ENCODE assay signal across 8 mouse cellular contexts in the genomic region with DNA sequence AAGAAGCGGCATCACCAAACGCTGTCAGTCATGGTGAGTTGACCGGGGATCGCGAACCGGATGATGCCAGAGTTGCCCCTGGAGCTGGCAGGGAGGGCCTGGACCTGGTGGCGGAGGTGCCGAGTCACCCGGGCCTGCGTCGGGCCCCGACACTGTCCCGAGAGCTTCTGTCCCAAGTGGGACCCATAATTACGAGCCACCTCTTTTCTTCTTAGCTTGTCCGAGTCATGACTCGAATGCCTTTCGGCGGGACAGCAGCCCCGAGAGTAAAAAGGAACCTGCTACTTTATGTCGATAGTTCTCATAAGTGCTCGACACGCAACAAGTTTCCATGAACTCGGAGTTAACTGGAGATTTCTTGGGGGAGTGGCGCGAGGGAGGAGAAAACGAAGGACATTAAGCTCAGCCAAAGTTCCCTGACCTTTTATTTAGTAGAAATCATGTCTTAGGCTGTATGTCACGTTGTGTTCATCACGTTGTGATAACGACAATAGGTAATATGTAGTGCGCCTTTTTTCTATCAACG. TPM values are rescaled to one million over a fixed set of nuclear protein-coding genes. Genes with fewer than 3 reads are reported as not detected.
DNase-seq lines count a peak whose midpoint lies in the region; ATAC-seq and TF ChIP-seq lines count a peak whose summit lies in the region.

No protein-coding gene starts in this region.

- peaks cover 17% of the 10 kb centered on the region for H3K4me1 ChIP-seq in embryonic facial prominence, embryonic 12.5 days
- H3K4me1 ChIP-seq in intestine, embryonic 14.5 days (replicated peaks; ENCODE audit: control insufficient read depth, insufficient read depth, low read length): peaks cover 11% of the 10 kb centered on the region
- H3K4me1 ChIP-seq in midbrain, postnatal 0 days (ENCODE audit: insufficient read depth, low read length): peaks cover 10% of the 10 kb centered on the region

- H3K9me3 ChIP-seq in embryonic facial prominence, embryonic 12.5 days: no peaks in the 10 kb centered on the region
- H3K9me3 ChIP-seq in intestine, embryonic 14.5 days (ENCODE audit: control insufficient read depth, low read length): no peaks in the 10 kb centered on the region
- H3K9me3 ChIP-seq in midbrain, postnatal 0 days (ENCODE audit: low read length): no peaks in the 10 kb centered on the region

- DNase-seq in left cerebral cortex, adult 2 months (ENCODE audit: extremely low spot score in 1 of 2, low spot score in 2 of 2): no peak
- DNase-seq in left cerebral cortex, adult 11 months (ENCODE audit: low spot score): no peak
- peak; percentile 92 for DNase-seq in intestine, embryonic 14.5 days (ENCODE audit: low spot score)
- DNase-seq in midbrain, postnatal 0 days (ENCODE audit: low spot score): no peak
- no peak for DNase-seq in cerebellum, adult 11 months
- no peak for DNase-seq in layer of hippocampus, adult 8-10 months (ENCODE audit: low spot score in 2 of 2)
- no peak for DNase-seq in cerebellum, postnatal 10 days

- TF ChIP-seq CTCF in left cerebral cortex, adult 2 months (IDR thresholded peaks at IDR 0.05): no peak
- no peak for TF ChIP-seq CTCF in midbrain, postnatal 0 days (IDR thresholded peaks at IDR 0.05)

- WGBS in embryonic facial prominence, embryonic 12.5 days: 2% methylated on average over 31 of the region's 31 CpGs
- WGBS in intestine, embryonic 14.5 days: 1% methylated on average over 31 of the region's 31 CpGs
- WGBS in midbrain, postnatal 0 days: 2% methylated on average over 31 of the region's 31 CpGs

- H3K4me2 ChIP-seq in embryonic facial prominence, embryonic 12.5 days (replicated peaks): peak overlapping the region; percentile 87
- peak overlapping the region; percentile 60 for H3K4me2 ChIP-seq in intestine, embryonic 14.5 days (ENCODE audit: low read length)
- H3K4me2 ChIP-seq in midbrain, postnatal 0 days (ENCODE audit: low read depth, low read length, poor library complexity, severe bottlenecking): peak overlapping the region; percentile 88

- peak overlapping the region; percentile 62 for H3K4me3 ChIP-seq in left cerebral cortex, adult 2 months
- peak overlapping the region; percentile 85 for H3K4me3 ChIP-seq in embryonic facial prominence, embryonic 12.5 days
- peak overlapping the region; percentile 78 for H3K4me3 ChIP-seq in intestine, embryonic 14.5 days (ENCODE audit: low read depth, low read length)
- H3K4me3 ChIP-seq in midbrain, postnatal 0 days (ENCODE audit: low read depth, low read length): peak overlapping the region; percentile 87

- peak overlapping the region; percentile 95 for H3K27ac ChIP-seq in left cerebral cortex, adult 2 months
- peak overlapping the region; percentile 64; the same call in 1 of the 2 replicates for H3K27ac ChIP-seq in embryonic facial prominence, embryonic 12.5 days
- peak overlapping the region; percentile 66; the same call in 1 of the 2 replicates for H3K27ac ChIP-seq in intestine, embryonic 14.5 days (ENCODE audit: low read depth)
- peak overlapping the region; percentile 65 for H3K27ac ChIP-seq in midbrain, postnatal 0 days (ENCODE audit: low read depth, low read length)

- peak; percentile 19 for ATAC-seq in embryonic facial prominence, embryonic 12.5 days (ENCODE audit: insufficient number of reproducible peaks, insufficient read depth, low FRiP score, low TSS enrichment)
- ATAC-seq in intestine, embryonic 14.5 days (replicated peaks; ENCODE audit: low FRiP score, low TSS enrichment, low read depth): peak; percentile 46; the same call in 1 of the 2 replicates
- no peak for ATAC-seq in midbrain, postnatal 0 days (ENCODE audit: low FRiP score)

- H3K9ac ChIP-seq in embryonic facial prominence, embryonic 12.5 days: peak overlapping the region; percentile 80
- H3K9ac ChIP-seq in intestine, embryonic 14.5 days (ENCODE audit: low read length): peak overlapping the region; percentile 85
- H3K9ac ChIP-seq in midbrain, postnatal 0 days (replicated peaks; ENCODE audit: low read length, poor library complexity, severe bottlenecking): peak overlapping the region; percentile 83

- no peaks in the 10 kb centered on the region for H3K27me3 ChIP-seq in embryonic facial prominence, embryonic 12.5 days
- H3K27me3 ChIP-seq in intestine, embryonic 14.5 days (replicated peaks; ENCODE audit: control insufficient read depth, insufficient read depth, low read length): no peaks in the 10 kb centered on the region
- H3K27me3 ChIP-seq in midbrain, postnatal 0 days (ENCODE audit: insufficient read depth, low read length): no peaks in the 10 kb centered on the region

- peaks cover 37% of the 10 kb centered on the region for H3K36me3 ChIP-seq in embryonic facial prominence, embryonic 12.5 days
- peaks cover 50% of the 10 kb centered on the region for H3K36me3 ChIP-seq in intestine, embryonic 14.5 days (ENCODE audit: control insufficient read depth, insufficient read depth, low read length)
- H3K36me3 ChIP-seq in midbrain, postnatal 0 days (ENCODE audit: insufficient read depth, low read length): peaks cover 20% of the 10 kb centered on the region; the same call in 1 of the 2 replicates

- intact Hi-C loops in left cerebral cortex, adult 2 months (cut with DNase I): no loop called here

RNA-seq across cellular contexts. Expression of gene Cdc45, which starts 0.7 kb away (rescaled TPM):
- 1 to 10 TPM; 1.4 to 2.6 TPM for total RNA-seq in left cerebral cortex, adult 2 months (2021)
- 51.4 and 56.3 TPM in 2 replicates for polyA plus RNA-seq in embryonic facial prominence, embryonic 12.5 days (2016; fragmentation: Nextera tagmentation; extraction: Ambion mirVana)
- polyA plus RNA-seq in intestine, embryonic 14.5 days (2014; fragmentation: Nextera tagmentation; extraction: Ambion mirVana): 48.0 and 51.2 TPM in 2 replicates
- 3.3 and 4.8 TPM in 2 replicates for total RNA-seq in midbrain, postnatal 0 days (2014; rRNA removed)
- 2.8 and 3.0 TPM in 2 replicates for polyA plus RNA-seq in midbrain, postnatal 0 days (2015; fragmentation: Nextera tagmentation; extraction: Ambion mirVana)
- total RNA-seq in layer of hippocampus, adult 8-10 months (2022): 1 to 10 TPM; 1.5 to 3.4 (median 2.1) TPM

RNA-seq across cellular contexts. Expression of gene Ufd1, which starts 0.9 kb away (rescaled TPM):
- total RNA-seq in left cerebral cortex, adult 2 months (2021): 10 to 100 TPM; 85.5 to 94.7 TPM
- 104 and 110 TPM in 2 replicates for polyA plus RNA-seq in embryonic facial prominence, embryonic 12.5 days (2016; fragmentation: Nextera tagmentation; extraction: Ambion mirVana)
- polyA plus RNA-seq in intestine, embryonic 14.5 days (2014; fragmentation: Nextera tagmentation; extraction: Ambion mirVana): 62.3 and 74.9 TPM in 2 replicates
- 58.1 and 60.9 TPM in 2 replicates for total RNA-seq in midbrain, postnatal 0 days (2014; rRNA removed)
- 115 and 116 TPM in 2 replicates for polyA plus RNA-seq in midbrain, postnatal 0 days (2015; fragmentation: Nextera tagmentation; extraction: Ambion mirVana)
- total RNA-seq in layer of hippocampus, adult 8-10 months (2022): 100 to 1,000 TPM in 3 of 4 experiments, 10 to 100 TPM in 1; 92.9 to 117 (median 107) TPM

RNA-seq across cellular contexts. Expression of gene 2510002D24Rik, which starts 23.9 kb away (rescaled TPM):
- total RNA-seq in left cerebral cortex, adult 2 months (2021): 10 to 100 TPM; 24.7 to 28.3 TPM
- polyA plus RNA-seq in embryonic facial prominence, embryonic 12.5 days (2016; fragmentation: Nextera tagmentation; extraction: Ambion mirVana): 38.2 and 38.3 TPM in 2 replicates
- polyA plus RNA-seq in intestine, embryonic 14.5 days (2014; fragmentation: Nextera tagmentation; extraction: Ambion mirVana): 41.1 and 42.9 TPM in 2 replicates
- total RNA-seq in midbrain, postnatal 0 days (2014; rRNA removed): 23.1 and 32.8 TPM in 2 replicates
- 47.2 and 55.4 TPM in 2 replicates for polyA plus RNA-seq in midbrain, postnatal 0 days (2015; fragmentation: Nextera tagmentation; extraction: Ambion mirVana)
- 10 to 100 TPM; 18.3 to 31.0 (median 26.7) TPM for total RNA-seq in layer of hippocampus, adult 8-10 months (2022)

RNA-seq across cellular contexts. Expression of gene Gm28539, which starts 23.9 kb away (rescaled TPM):
- total RNA-seq in left cerebral cortex, adult 2 months (2021): 10 to 100 TPM; 11.4 to 18.9 TPM
- polyA plus RNA-seq in embryonic facial prominence, embryonic 12.5 days (2016; fragmentation: Nextera tagmentation; extraction: Ambion mirVana): not detected in 2 replicates
- polyA plus RNA-seq in intestine, embryonic 14.5 days (2014; fragmentation: Nextera tagmentation; extraction: Ambion mirVana): not detected in 2 replicates
- total RNA-seq in midbrain, postnatal 0 days (2014; rRNA removed): not detected in 2 replicates
- 0.17 and 0.27 TPM in 2 replicates for polyA plus RNA-seq in midbrain, postnatal 0 days (2015; fragmentation: Nextera tagmentation; extraction: Ambion mirVana)
- 10 to 100 TPM in 1 of 4 experiments, 1 to 10 TPM in 3; 4.6 to 11.1 (median 8.2) TPM for total RNA-seq in layer of hippocampus, adult 8-10 months (2022)

RNA-seq across cellular contexts. Expression of gene Cldn5, which starts 35.8 kb away (rescaled TPM):
- 10 to 100 TPM; 36.2 to 48.3 TPM for total RNA-seq in left cerebral cortex, adult 2 months (2021)
- polyA plus RNA-seq in embryonic facial prominence, embryonic 12.5 days (2016; fragmentation: Nextera tagmentation; extraction: Ambion mirVana): 30.5 and 32.0 TPM in 2 replicates
- polyA plus RNA-seq in intestine, embryonic 14.5 days (2014; fragmentation: Nextera tagmentation; extraction: Ambion mirVana): 21.9 and 24.8 TPM in 2 replicates
- 139 and 181 TPM in 2 replicates for total RNA-seq in midbrain, postnatal 0 days (2014; rRNA removed)
- polyA plus RNA-seq in midbrain, postnatal 0 days (2015; fragmentation: Nextera tagmentation; extraction: Ambion mirVana): 115 and 137 TPM in 2 replicates
- 10 to 100 TPM; 28.8 to 41.7 (median 37.5) TPM for total RNA-seq in layer of hippocampus, adult 8-10 months (2022)
